Mouse (Mus musculus): ENCODE data around the gene Gm7030. TPM values are rescaled to one million over a fixed set of nuclear protein-coding genes. Genes with fewer than 3 reads are reported as not detected.
"Not testable (repeated sequence)": the region's sequence is repeated elsewhere in the genome, so short reads cannot be mapped to it uniquely, and the experiment has no call there.

The Gm7030 gene
- polyA plus RNA-seq, 1 experiment from 2014 or later: not detected

- not testable (repeated sequence) for H3K9me3 ChIP-seq; H3K36me3 ChIP-seq (replicated peaks)
- peak within 1 kb of the TSS; percentile 21; the same call in 1 of the 2 replicates for H3K4me3 ChIP-seq
These were observed 7.7 kb downstream of the Gm7030 start, which contains the start of gene Gm19684 for GRCm38 (mm10) chr17:36121352-36122020. TSS of gene Gm19684 (plus strand) at chr17:36121678.

DNA sequence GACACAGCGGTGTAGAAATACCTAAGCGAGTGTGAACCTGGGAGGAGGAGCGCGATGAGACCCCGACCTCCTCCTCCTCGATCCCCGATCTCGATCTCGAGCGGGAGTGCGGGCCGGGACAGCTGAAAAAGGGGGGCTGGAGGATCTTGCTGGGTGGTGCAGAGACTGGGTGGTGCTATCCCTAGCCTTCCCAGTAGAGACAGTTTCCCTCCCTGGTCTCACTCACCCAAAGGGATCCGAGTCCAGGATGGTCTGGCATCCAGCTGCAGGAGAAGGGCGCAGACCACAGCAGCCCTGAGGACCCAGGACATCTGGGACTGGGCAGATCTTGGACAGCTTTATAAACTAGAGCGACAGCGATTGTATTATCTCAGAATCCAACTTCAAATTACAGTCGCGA, 8.4 kb downstream of the Gm7030 start:
- not testable (repeated sequence) for DNase-seq (ENCODE audit: low spot score)

More at GRCm38 (mm10) chr17:36121352-36122020, 7.7 kb downstream of the Gm7030 start, which contains the start of gene Gm19684:
- DNase-seq (ENCODE audit: low spot score); H3K27ac ChIP-seq (replicated peaks); H3K4me1 ChIP-seq: not testable (repeated sequence)
- H3K27me3 ChIP-seq (replicated peaks; ENCODE audit: low read depth, poor library complexity, severe bottlenecking): peaks cover 50% of the 10 kb centered on the region
- 6% methylated on average over 8 of the region's 8 CpGs for WGBS

DNA sequence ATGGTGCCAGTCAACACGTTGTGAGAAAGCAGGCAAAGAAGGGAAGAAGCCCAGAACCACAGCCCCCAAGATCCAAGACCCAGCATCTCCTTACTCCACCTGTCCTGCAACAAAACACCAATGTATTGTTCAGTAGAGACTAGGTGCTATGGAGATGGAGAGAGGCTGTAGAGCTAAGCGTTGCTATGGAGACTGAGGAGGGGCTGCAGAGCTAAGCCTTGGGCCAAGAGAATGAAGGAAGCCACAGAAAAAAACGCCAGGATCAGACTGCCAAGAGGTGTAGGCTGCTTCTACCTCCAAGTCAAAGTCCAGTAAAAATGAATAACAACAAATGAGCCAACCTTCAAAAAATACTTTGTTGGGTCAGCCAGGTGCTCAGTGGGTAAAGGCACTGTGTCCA, 12.7 kb downstream of the Gm7030 start:
- H3K27me3 ChIP-seq (replicated peaks; ENCODE audit: low read depth, poor library complexity, severe bottlenecking): peaks cover 48% of the 10 kb centered on the region
- DNase-seq (ENCODE audit: low spot score); H3K4me1 ChIP-seq; H3K9me3 ChIP-seq; H3K4me3 ChIP-seq; H3K27ac ChIP-seq (replicated peaks); H3K36me3 ChIP-seq (replicated peaks): not testable (repeated sequence)
- 29% methylated on average over 3 of the region's 3 CpGs for WGBS

More for the DNA sequence above, 8.4 kb downstream of the Gm7030 start:
- H3K4me1 ChIP-seq; H3K36me3 ChIP-seq (replicated peaks); H3K4me3 ChIP-seq; H3K27ac ChIP-seq (replicated peaks); H3K9me3 ChIP-seq: not testable (repeated sequence)
- H3K27me3 ChIP-seq (replicated peaks; ENCODE audit: low read depth, poor library complexity, severe bottlenecking): peaks cover 50% of the 10 kb centered on the region
- 23% methylated on average over 18 of the region's 18 CpGs for WGBS

GRCm38 (mm10) chr17:36113979-36114593, 15.1 kb downstream of the Gm7030 start:
- not testable (repeated sequence) for H3K4me1 ChIP-seq; H3K27ac ChIP-seq (replicated peaks); H3K9me3 ChIP-seq; H3K4me3 ChIP-seq; H3K36me3 ChIP-seq (replicated peaks)
- peaks cover 48% of the 10 kb centered on the region for H3K27me3 ChIP-seq (replicated peaks; ENCODE audit: low read depth, poor library complexity, severe bottlenecking)
- 18% methylated on average over 6 of the region's 6 CpGs for WGBS
- peak; percentile 54 for DNase-seq (ENCODE audit: low spot score)

DNA sequence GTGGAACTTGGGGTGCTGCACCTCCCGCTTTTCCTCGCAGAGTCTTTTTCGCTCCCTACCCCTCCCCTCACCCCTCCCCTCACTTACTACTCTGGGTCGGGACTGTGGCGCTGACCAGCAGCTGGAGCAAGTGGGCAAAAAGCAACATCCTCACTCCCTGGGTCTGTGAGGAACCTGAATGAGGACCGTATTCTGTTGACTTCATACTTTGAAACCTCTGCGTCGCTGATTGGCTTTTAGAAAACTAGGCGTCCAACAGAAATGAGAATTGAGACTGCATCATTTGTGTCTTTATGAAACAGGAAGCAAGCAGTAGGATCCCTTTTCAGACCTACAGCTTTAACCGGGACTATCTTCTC, 17.7 kb downstream of the Gm7030 start:
- not testable (repeated sequence) for H3K9me3 ChIP-seq; H3K36me3 ChIP-seq (replicated peaks); H3K27ac ChIP-seq (replicated peaks); H3K4me1 ChIP-seq
- WGBS: 4% methylated on average over 10 of the region's 10 CpGs
- Histone ChIP-seq H3K4me3 (peak overlapping the region; percentile 58), H3K27me3 (replicated peaks; ENCODE audit: low read depth, poor library complexity, severe bottlenecking) (peaks cover 53% of the 10 kb centered on the region)
- peak; percentile 32 for DNase-seq (ENCODE audit: low spot score)

DNA sequence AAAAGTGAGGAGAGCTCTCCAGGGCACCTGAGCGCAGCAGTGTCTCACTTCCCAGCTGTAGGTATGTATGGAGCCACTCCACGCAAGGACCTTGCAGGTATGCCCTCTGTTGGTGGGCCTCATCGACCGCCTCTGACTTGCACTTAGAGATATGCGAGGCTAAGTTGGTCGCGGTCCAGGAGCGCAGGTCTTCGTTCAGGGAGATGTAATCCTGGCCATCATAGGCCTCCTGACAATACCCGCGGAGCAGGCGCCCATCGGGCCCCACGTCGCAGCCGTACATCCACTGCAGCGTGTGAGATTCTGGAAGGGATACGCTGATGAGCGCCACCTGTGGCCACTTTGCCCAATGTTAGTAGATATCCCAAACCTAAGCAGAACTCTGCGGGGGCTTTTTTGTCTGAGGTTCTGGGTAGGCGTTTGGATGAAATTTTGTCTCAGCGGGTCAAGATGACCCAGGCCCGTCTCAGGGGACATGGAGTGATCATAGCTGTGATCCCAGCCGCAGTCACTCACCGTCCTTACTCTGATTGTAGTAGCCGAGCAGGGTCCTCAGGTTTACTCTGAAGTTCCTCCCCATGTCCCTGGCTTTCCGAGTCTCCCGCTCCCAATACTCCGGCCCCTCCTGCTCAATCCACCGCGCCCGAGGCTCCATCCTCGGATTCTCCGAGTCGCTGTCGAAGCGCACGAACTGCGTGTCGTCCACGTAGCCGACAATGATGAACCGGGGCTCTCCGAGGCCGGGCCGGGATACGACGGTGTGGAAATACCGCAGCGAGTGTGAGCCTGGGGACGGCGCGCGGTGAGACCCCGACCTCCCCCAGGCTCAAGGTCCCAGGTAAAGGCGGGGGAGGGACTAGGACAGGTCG, 18.4 kb downstream of the Gm7030 start:
- peaks cover 53% of the 10 kb centered on the region for H3K27me3 ChIP-seq (replicated peaks; ENCODE audit: low read depth, poor library complexity, severe bottlenecking)
- DNase-seq (ENCODE audit: low spot score): peak; percentile 43
- H3K4me1 ChIP-seq; H3K9me3 ChIP-seq; H3K27ac ChIP-seq (replicated peaks); H3K36me3 ChIP-seq (replicated peaks): not testable (repeated sequence)
- H3K4me3 ChIP-seq: peak overlapping the region; percentile 58
- 2% methylated on average over 57 of the region's 57 CpGs for WGBS

DNA sequence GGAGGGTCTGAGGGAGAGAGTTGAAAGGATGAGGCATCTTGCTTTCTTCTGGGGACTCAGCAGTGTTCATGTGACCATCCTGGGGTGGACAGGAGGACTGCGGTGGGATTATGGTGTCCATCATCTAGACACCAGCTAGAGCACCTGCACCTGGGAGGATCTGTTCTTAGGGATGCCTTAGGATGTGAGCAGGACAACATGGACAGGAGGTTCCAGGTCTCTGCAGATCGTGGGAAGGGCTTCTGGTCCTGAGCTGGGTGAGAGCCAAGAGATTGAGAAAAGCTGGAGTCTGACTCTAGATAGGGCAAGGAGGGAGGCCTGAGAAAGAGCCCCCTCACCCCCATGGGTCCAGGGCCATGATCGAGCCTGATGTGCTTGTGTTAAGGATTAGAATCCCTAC, 19.1 kb downstream of the Gm7030 start:
- peaks cover 53% of the 10 kb centered on the region for H3K27me3 ChIP-seq (replicated peaks; ENCODE audit: low read depth, poor library complexity, severe bottlenecking)
- 60% methylated on average over 3 of the region's 3 CpGs for WGBS

DNA sequence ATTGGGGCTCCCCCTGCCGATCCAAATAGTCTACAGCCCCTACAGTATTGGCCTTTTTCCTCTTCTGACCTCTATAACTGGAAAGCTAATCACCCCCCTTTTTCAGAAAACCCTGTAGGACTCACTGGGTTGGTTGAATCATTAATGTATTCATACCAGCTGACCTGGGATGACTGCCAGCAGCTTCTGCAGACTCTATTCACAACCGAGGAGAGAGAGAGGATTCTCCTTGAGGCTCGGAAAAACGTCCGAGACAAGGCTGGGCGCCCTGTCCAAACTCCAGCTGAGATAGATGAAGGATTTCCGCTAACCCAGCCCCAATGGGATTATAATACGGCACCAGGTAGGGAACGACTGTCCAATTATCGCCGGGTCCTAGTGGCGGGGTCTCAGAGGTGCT, 27.1 kb downstream of the Gm7030 start:
- not testable (repeated sequence) for H3K27ac ChIP-seq (replicated peaks); H3K4me1 ChIP-seq; H3K27me3 ChIP-seq (replicated peaks; ENCODE audit: low read depth, poor library complexity, severe bottlenecking); H3K36me3 ChIP-seq (replicated peaks); H3K4me3 ChIP-seq; H3K9me3 ChIP-seq; DNase-seq (ENCODE audit: low spot score)
- WGBS: 94% methylated on average over 12 of the region's 12 CpGs

More for the DNA sequence above, 19.1 kb downstream of the Gm7030 start:
- peak overlapping the region; percentile 58 for H3K4me3 ChIP-seq
- DNase-seq (ENCODE audit: low spot score); H3K36me3 ChIP-seq (replicated peaks); H3K4me1 ChIP-seq; H3K9me3 ChIP-seq; H3K27ac ChIP-seq (replicated peaks): not testable (repeated sequence)

GRCm38 (mm10) chr17:36099603-36100002, 29.6 kb downstream of the Gm7030 start:
- H3K27ac ChIP-seq (replicated peaks); H3K27me3 ChIP-seq (replicated peaks; ENCODE audit: low read depth, poor library complexity, severe bottlenecking); DNase-seq (ENCODE audit: low spot score); H3K9me3 ChIP-seq; H3K4me1 ChIP-seq; H3K4me3 ChIP-seq; H3K36me3 ChIP-seq (replicated peaks): not testable (repeated sequence)
- 56% methylated on average over 2 of the region's 2 CpGs for WGBS

DNA sequence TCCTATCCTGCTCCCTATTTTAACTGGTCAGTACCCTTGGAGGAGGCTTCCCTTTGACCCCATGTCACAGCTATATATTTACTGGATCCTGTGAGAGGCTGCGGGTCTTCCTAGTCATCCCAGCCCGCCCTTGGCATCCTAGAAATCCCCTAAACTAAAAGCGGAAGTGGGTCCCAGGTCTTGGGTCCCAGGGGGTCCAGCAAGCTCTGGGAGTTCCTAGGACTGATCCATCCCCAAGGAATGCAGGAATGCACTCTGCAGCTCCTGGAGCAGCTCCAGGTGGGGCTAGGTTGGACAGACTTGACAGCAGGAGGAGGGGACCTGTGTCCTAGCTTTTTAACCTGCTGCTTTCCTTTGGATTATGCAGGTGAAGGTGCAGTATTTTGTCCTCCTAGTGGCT, 35.3 kb downstream of the Gm7030 start:
- WGBS: 12% methylated on average over 3 of the region's 3 CpGs

DNA sequence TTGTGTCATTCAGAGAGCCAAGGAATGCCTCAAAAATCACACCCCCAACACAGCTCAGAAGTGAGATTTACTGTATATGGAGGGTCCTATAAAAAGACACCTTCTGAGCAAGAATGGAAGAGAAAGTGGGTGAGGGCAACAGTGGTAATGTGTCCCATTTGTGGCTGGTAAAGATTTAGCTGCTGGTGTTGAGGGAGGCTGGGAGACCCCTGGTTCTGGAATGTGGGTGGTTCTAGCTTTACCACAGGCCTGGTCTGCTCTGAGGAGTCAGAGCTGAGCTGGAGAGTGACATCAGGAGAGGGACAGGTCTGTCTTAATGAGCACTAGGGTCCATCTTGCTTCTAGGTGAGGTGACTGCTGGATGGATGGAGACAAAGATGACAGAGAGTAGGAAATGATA, 36.7 kb downstream of the Gm7030 start:
- not testable (repeated sequence) for H3K4me3 ChIP-seq; DNase-seq (ENCODE audit: low spot score); H3K36me3 ChIP-seq (replicated peaks); H3K27ac ChIP-seq (replicated peaks); H3K9me3 ChIP-seq; H3K27me3 ChIP-seq (replicated peaks; ENCODE audit: low read depth, poor library complexity, severe bottlenecking); H3K4me1 ChIP-seq

More for the DNA sequence above, 35.3 kb downstream of the Gm7030 start:
- H3K4me3 ChIP-seq: no peak overlapping the region
- H3K9me3 ChIP-seq: no peaks in the 10 kb centered on the region
- DNase-seq (ENCODE audit: low spot score): no peak
- no peaks in the 10 kb centered on the region for H3K4me1 ChIP-seq
- H3K27me3 ChIP-seq (replicated peaks; ENCODE audit: low read depth, poor library complexity, severe bottlenecking): no peaks in the 10 kb centered on the region
- no peak overlapping the region for H3K27ac ChIP-seq (replicated peaks)
- no peaks in the 10 kb centered on the region for H3K36me3 ChIP-seq (replicated peaks)

DNA sequence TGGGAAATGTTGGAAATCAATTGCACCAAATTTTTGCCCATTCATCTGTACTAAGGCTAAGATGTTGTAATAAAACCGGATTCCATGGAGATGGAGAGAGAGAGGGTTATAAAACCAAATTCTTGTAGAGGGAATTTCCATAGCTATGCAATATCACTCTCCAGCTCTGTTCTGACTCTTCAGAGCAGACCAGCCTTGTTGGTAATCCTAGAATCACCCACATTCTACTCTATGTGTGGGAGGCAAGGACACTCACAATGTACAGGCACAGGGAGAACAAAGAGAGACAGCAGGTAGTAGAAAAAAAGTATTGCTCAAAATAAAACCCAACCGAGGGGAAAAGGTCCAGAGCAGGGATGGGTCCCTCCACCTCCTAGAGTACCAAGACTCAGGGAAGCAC, 37.3 kb downstream of the Gm7030 start:
- not testable (repeated sequence) for DNase-seq (ENCODE audit: low spot score); H3K27me3 ChIP-seq (replicated peaks; ENCODE audit: low read depth, poor library complexity, severe bottlenecking); H3K36me3 ChIP-seq (replicated peaks); H3K27ac ChIP-seq (replicated peaks); H3K4me3 ChIP-seq; H3K4me1 ChIP-seq; H3K9me3 ChIP-seq
- no CpG with 5 or more reads among the region's 2 CpGs for WGBS

- not testable (repeated sequence) for H3K4me3 ChIP-seq; H3K9me3 ChIP-seq; H3K27ac ChIP-seq (replicated peaks); DNase-seq (ENCODE audit: low spot score); H3K36me3 ChIP-seq (replicated peaks)
- Histone ChIP-seq H3K4me1 (peaks cover 13% of the 10 kb centered on the region), H3K27me3 (replicated peaks; ENCODE audit: low read depth, poor library complexity, severe bottlenecking) (peaks cover 45% of the 10 kb centered on the region)
- WGBS: 82% methylated on average over 1 of the region's 1 CpGs
These were observed 43.2 kb downstream of the Gm7030 start for GRCm38 (mm10) chr17:36085976-36086375.

Measured in embryonic facial prominence, embryonic 10.5 days (tissue).